14 mouse cellular contexts compared by ENCODE assay signal in the genomic region with DNA sequence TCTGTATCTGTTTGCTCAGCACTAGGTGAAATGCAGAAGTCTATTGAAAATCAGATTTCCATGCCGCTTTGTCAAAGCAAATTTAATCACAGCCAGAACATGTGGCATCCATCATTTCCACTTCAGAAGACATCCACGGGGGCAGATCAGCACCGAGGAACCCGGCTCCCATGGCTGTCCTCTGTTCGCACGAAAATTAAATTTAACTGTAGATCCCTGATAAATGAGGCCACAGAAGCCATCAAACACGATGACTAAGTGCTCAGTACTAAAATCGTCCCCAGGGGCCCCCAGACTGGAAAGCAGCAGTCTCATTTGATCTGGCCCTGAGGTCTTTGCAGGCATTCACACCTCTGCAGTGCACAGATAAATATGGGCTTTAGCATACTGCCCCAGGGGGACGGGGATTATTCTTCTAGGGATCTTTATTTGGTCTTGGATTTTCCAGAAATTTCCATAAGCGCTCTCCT.
A peak's percentile ranks its signal among the peaks of the same experiment; 100 is the strongest.
DNase-seq lines count a peak whose midpoint lies in the region; ATAC-seq and TF ChIP-seq lines count a peak whose summit lies in the region.
"Had no signal": no experiment of that assay in that cellular context is flagged by ENCODE, and none has a peak within 500 bp of the region (broad histone marks: within the 10 kb centered on the region; RNA-seq: fewer than 3 reads in every experiment).

No protein-coding gene starts in this region.

- intact Hi-C loops in left cerebral cortex, postnatal 36 days (cut with DNase I) = no loop called here

- no peak for TF ChIP-seq POLR2A in thymus, adult 2 months (IDR thresholded peaks at IDR 0.05; ENCODE audit: control insufficient read depth, extremely low read depth, insufficient read depth, low read length, poor library complexity)

- no peak overlapping the region for H3K9ac ChIP-seq in kidney, embryonic 16.5 days (replicated peaks; ENCODE audit: low read length)
- no peak overlapping the region for H3K9ac ChIP-seq in embryonic facial prominence, embryonic 11.5 days (replicated peaks; ENCODE audit: low read length)
- no peak overlapping the region for H3K9ac ChIP-seq in midbrain, embryonic 13.5 days (replicated peaks)
- H3K9ac ChIP-seq: heart, embryonic 15.5 days; liver, embryonic 12.5 days had no signal

- DNase-seq in kidney, adult 18-20 months = no peak
- peak; percentile 20 for DNase-seq in adrenal gland, postnatal 10 days
- DNase-seq in embryonic facial prominence, embryonic 11.5 days (ENCODE audit: low spot score) = peak; percentile 43
- DNase-seq in thymus, postnatal 14 days = no peak
- no peak for DNase-seq in thymus, adult 2 months
- no peak for DNase-seq in left cerebral cortex, postnatal 36 days (ENCODE audit: low spot score in 2 of 2)
- DNase-seq: cerebellum, postnatal 36 days; thymus, postnatal 36 days had no signal

- ATAC-seq in kidney, embryonic 16.5 days (ENCODE audit: low FRiP score, low TSS enrichment) = peak; percentile 84; the same call in 1 of the 2 replicates
- 0 out of 2 replicates have a peak, but pooled peaks have one; percentile 39 for ATAC-seq in embryonic facial prominence, embryonic 11.5 days (replicated peaks; ENCODE audit: insufficient number of reproducible peaks, low FRiP score, low TSS enrichment, low read depth)
- peak; percentile 94 for ATAC-seq in midbrain, embryonic 13.5 days
- ATAC-seq: activated CD4-positive, CD25-positive, alpha-beta regulatory T cell, adult 4 months; forebrain, embryonic 16.5 days; liver, embryonic 12.5 days had no signal

- WGBS in kidney, embryonic 16.5 days = 14% methylated on average over 10 of the region's 10 CpGs
- WGBS in embryonic facial prominence, embryonic 11.5 days = 41% methylated on average over 10 of the region's 10 CpGs
- 31% methylated on average over 10 of the region's 10 CpGs for WGBS in midbrain, embryonic 13.5 days
- WGBS in thymus, adult 2 months = 72% methylated on average over 10 of the region's 10 CpGs

- no peaks in the 10 kb centered on the region for H3K36me3 ChIP-seq in kidney, embryonic 16.5 days (ENCODE audit: insufficient read depth, low read length)
- no peaks in the 10 kb centered on the region for H3K36me3 ChIP-seq in embryonic facial prominence, embryonic 11.5 days (replicated peaks; ENCODE audit: control insufficient read depth, insufficient read depth, low read depth, low read length)
- H3K36me3 ChIP-seq in midbrain, embryonic 13.5 days = no peaks in the 10 kb centered on the region
- H3K36me3 ChIP-seq in thymus, adult 2 months (ENCODE audit: control insufficient read depth, insufficient read depth, low read length) = no peaks in the 10 kb centered on the region
- H3K36me3 ChIP-seq: heart, embryonic 15.5 days; liver, embryonic 12.5 days had no signal

- H3K27me3 ChIP-seq in kidney, embryonic 16.5 days (ENCODE audit: insufficient read depth, low read length) = no peaks in the 10 kb centered on the region
- no peaks in the 10 kb centered on the region for H3K27me3 ChIP-seq in embryonic facial prominence, embryonic 11.5 days (ENCODE audit: control insufficient read depth, insufficient read depth, low read length)
- H3K27me3 ChIP-seq in midbrain, embryonic 13.5 days = no peaks in the 10 kb centered on the region
- H3K27me3 ChIP-seq in thymus, adult 2 months (ENCODE audit: control insufficient read depth, insufficient read depth, low read length) = no peaks in the 10 kb centered on the region
- H3K27me3 ChIP-seq: heart, embryonic 15.5 days; liver, embryonic 12.5 days had no signal

- H3K4me1 ChIP-seq in kidney, embryonic 16.5 days (ENCODE audit: insufficient read depth, low read length) = peaks cover 5% of the 10 kb centered on the region; the same call in 1 of the 2 replicates
- no peaks in the 10 kb centered on the region for H3K4me1 ChIP-seq in embryonic facial prominence, embryonic 11.5 days (ENCODE audit: control insufficient read depth, insufficient read depth, low read length)
- H3K4me1 ChIP-seq in midbrain, embryonic 13.5 days (replicated peaks) = peaks cover 21% of the 10 kb centered on the region
- H3K4me1 ChIP-seq in thymus, adult 2 months (replicated peaks; ENCODE audit: control insufficient read depth, insufficient read depth, low read length) = no peaks in the 10 kb centered on the region
- H3K4me1 ChIP-seq: heart, embryonic 15.5 days; liver, embryonic 12.5 days had no signal

- H3K4me2 ChIP-seq in kidney, embryonic 16.5 days (replicated peaks; ENCODE audit: low read depth, low read length) = no peak overlapping the region
- H3K4me2 ChIP-seq in embryonic facial prominence, embryonic 11.5 days (ENCODE audit: low read depth, low read length) = no peak overlapping the region
- no peak overlapping the region for H3K4me2 ChIP-seq in midbrain, embryonic 13.5 days (replicated peaks)
- H3K4me2 ChIP-seq: heart, embryonic 15.5 days; liver, embryonic 12.5 days had no signal

- TF ChIP-seq CTCF in thymus, adult 2 months (IDR thresholded peaks at IDR 0.05; ENCODE audit: borderline replicate concordance, control insufficient read depth, extremely low read depth, insufficient read depth, low read length, poor library complexity) = no peak

- H3K4me3 ChIP-seq in kidney, embryonic 16.5 days (ENCODE audit: low read length) = no peak overlapping the region
- no peak overlapping the region for H3K4me3 ChIP-seq in embryonic facial prominence, embryonic 11.5 days (ENCODE audit: low read depth, low read length)
- H3K4me3 ChIP-seq in midbrain, embryonic 13.5 days (replicated peaks) = no peak overlapping the region
- no peak overlapping the region for H3K4me3 ChIP-seq in thymus, adult 2 months (ENCODE audit: control insufficient read depth, insufficient read depth, low read length)
- H3K4me3 ChIP-seq: heart, embryonic 15.5 days; liver, embryonic 12.5 days had no signal

- no peak overlapping the region for H3K27ac ChIP-seq in kidney, embryonic 16.5 days (ENCODE audit: low read length)
- H3K27ac ChIP-seq in embryonic facial prominence, embryonic 11.5 days (replicated peaks; ENCODE audit: low read depth, low read length) = no peak overlapping the region
- H3K27ac ChIP-seq in midbrain, embryonic 13.5 days = 0 out of 2 replicates have a peak overlapping the region, but pooled peaks have one; percentile 30
- no peak overlapping the region for H3K27ac ChIP-seq in thymus, adult 2 months (ENCODE audit: control insufficient read depth, insufficient read depth, low read length)
- H3K27ac ChIP-seq: heart, embryonic 15.5 days; liver, embryonic 12.5 days had no signal

- H3K9me3 ChIP-seq in kidney, embryonic 16.5 days (ENCODE audit: low read length) = no peaks in the 10 kb centered on the region
- no peaks in the 10 kb centered on the region for H3K9me3 ChIP-seq in embryonic facial prominence, embryonic 11.5 days (replicated peaks; ENCODE audit: control insufficient read depth, low read length)
- H3K9me3 ChIP-seq in midbrain, embryonic 13.5 days = no peaks in the 10 kb centered on the region
- H3K9me3 ChIP-seq: heart, embryonic 15.5 days; liver, embryonic 12.5 days had no signal

Comparison
In these comparisons a context has a peak if more than half of its experiments do, and no peak if none do; other contexts are left out.
1. ATAC-seq: peak in every context shown above with its lines; median percentile 94 in midbrain, embryonic 13.5 days; 84 in kidney, embryonic 16.5 days; 39 in embryonic facial prominence, embryonic 11.5 days.
2. DNase-seq: peak in adrenal gland, postnatal 10 days (single experiment) and embryonic facial prominence, embryonic 11.5 days (single experiment); none in kidney, adult 18-20 months (single experiment), thymus, postnatal 14 days (single experiment), thymus, adult 2 months (single experiment) and left cerebral cortex, postnatal 36 days (0 of 2).